In genomic region chr7:128403586-128403985, GRCm38 (mm10) we compare ENCODE assay signal across 19 mouse cellular contexts.
"Had no signal": no experiment of that assay in that cellular context is flagged by ENCODE, and none has a peak within 500 bp of the region (broad histone marks: within the 10 kb centered on the region; RNA-seq: fewer than 3 reads in every experiment).

No protein-coding gene starts in this region.

- H3K9ac ChIP-seq: hindbrain, embryonic 15.5 days; limb, embryonic 15.5 days; lung, embryonic 14.5 days; neural tube, embryonic 15.5 days had no signal

- H3K4me2 ChIP-seq: hindbrain, embryonic 15.5 days; limb, embryonic 15.5 days; lung, embryonic 14.5 days; neural tube, embryonic 15.5 days had no signal

- H3K9me3 ChIP-seq: hindbrain, embryonic 15.5 days; limb, embryonic 15.5 days; neural tube, embryonic 15.5 days had no signal

- H3K27ac ChIP-seq: hindbrain, embryonic 15.5 days; kidney, postnatal 0 days; limb, embryonic 15.5 days; macrophage; neural tube, embryonic 15.5 days had no signal

- H3K4me1 ChIP-seq: hindbrain, embryonic 15.5 days; limb, embryonic 15.5 days; neural tube, embryonic 15.5 days had no signal

- H3K4me3 ChIP-seq: hindbrain, embryonic 15.5 days; limb, embryonic 15.5 days; myocyte; neural tube, embryonic 15.5 days had no signal

- DNase-seq: kidney, adult 11 months; kidney, adult 9 months; kidney, postnatal 36 days; layer of hippocampus, adult 9-11 months; layer of hippocampus, postnatal 36 days; lung, embryonic 14.5 days; lung, postnatal 14 days; midbrain, embryonic 14.5 days; right cerebral cortex, adult 18-20 months; right cerebral cortex, postnatal 4 days; spleen, adult 18-20 months; thymus, adult 2 months; thymus, postnatal 25 days had no signal

- H3K27me3 ChIP-seq: hindbrain, embryonic 15.5 days; limb, embryonic 15.5 days; neural tube, embryonic 15.5 days had no signal

- H3K36me3 ChIP-seq: limb, embryonic 15.5 days had no signal
